Mouse (Mus musculus): ENCODE data around the gene Glis1.

GRCm38 (mm10) chr4:107641624-107642023 lies 207.2 kb downstream of the Glis1 start:
- no peak for TF ChIP-seq GATA1 (IDR thresholded peaks at IDR 0.05; ENCODE audit: low read length)
- TF ChIP-seq TAL1 (IDR thresholded peaks at IDR 0.05; ENCODE audit: low read length), result no peak

Measured in erythroblast, embryonic 14.5 days (primary cell).